Mouse (Mus musculus) forebrain, embryonic 16.5 days (tissue): ENCODE results near the gene Gstt2. TPM values are rescaled to one million over a fixed set of nuclear protein-coding genes. Genes with fewer than 3 reads are reported as not detected.

Source experiments
- ATAC-seq: fragments of 200-750 bp; cut with Nextera tagmentation; 2 replicates; pipeline ENCODE4 v1.8.0; 2017; ENCODE audit warnings: mild to moderate bottlenecking, moderate library complexity
- H3K27ac ChIP-seq: fragments of 300-500 bp; sonication (generic); 2 replicates; pipeline ENCODE4 v1.5.1; 2014; ENCODE audit warnings: low read length, control low read depth
- H3K27me3 ChIP-seq: fragments of 300-500 bp; sonication (generic); replicated peaks from 2 replicates; pipeline ENCODE4 v1.6.1; 2014; ENCODE audit warnings: low read length; ENCODE audit not compliant: control insufficient read depth, insufficient read depth
- H3K36me3 ChIP-seq: fragments of 300-500 bp; sonication (generic); 2 replicates; pipeline ENCODE4 v1.6.1; 2014; ENCODE audit not compliant: control insufficient read depth, insufficient read depth
- H3K4me1 ChIP-seq: fragments of 300-500 bp; sonication (generic); replicated peaks from 2 replicates; pipeline ENCODE4 v1.6.1; 2014; ENCODE audit warnings: low read length; ENCODE audit not compliant: control insufficient read depth, insufficient read depth
- H3K4me2 ChIP-seq: fragments of 300-500 bp; sonication (generic); 2 replicates; pipeline ENCODE4 v1.6.1; 2014; ENCODE audit warnings: mild to moderate bottlenecking, low read length, control low read depth
- H3K4me3 ChIP-seq: fragments of 300-500 bp; sonication (generic); replicated peaks from 2 replicates; pipeline ENCODE4 v1.5.1; 2014; ENCODE audit warnings: mild to moderate bottlenecking, low read length, control low read depth
- H3K9ac ChIP-seq: fragments of 300-500 bp; sonication (generic); replicated peaks from 2 replicates; pipeline ENCODE4 v1.6.1; 2014; ENCODE audit warnings: low read depth, low read length, control low read depth
- H3K9me3 ChIP-seq: fragments of 300-500 bp; sonication (generic); 2 replicates; pipeline ENCODE4 v1.6.1; 2016; ENCODE audit warnings: low read length; ENCODE audit not compliant: control insufficient read depth
- WGBS: fragments of 180-500 bp; shearing (Covaris S2); extraction: QIAGEN DNeasy Blood & Tissue Kit; methylation state at CpG from one replicate; pipeline ENCODE4 v1.1.7; 2014; 5-methylcytosine and 5-hydroxymethylcytosine counted together
- polyA plus RNA-seq: library from polyadenylated mRNA; unstranded; fragments of >200 nt; fragmentation: Nextera tagmentation; extraction: Ambion mirVana; gene quantifications from 2 replicates; pipeline ENCODE4 v1.2.1, GENCODE M21; 2015

The Gstt2 gene
- 4.0 and 4.2 TPM in 2 replicates for polyA plus RNA-seq

- H3K4me3 ChIP-seq: peak within 1 kb of the TSS; percentile 67
- WGBS: 0% methylated on average over 21 of the region's 21 CpGs
- peaks cover 10% of the 10 kb centered on the region for H3K27me3 ChIP-seq
- H3K4me2 ChIP-seq: peak within 1 kb of the TSS; percentile 69
- peak within 1 kb of the TSS; percentile 74 for H3K9ac ChIP-seq
- peak; percentile 90 for ATAC-seq
- peaks cover 30% of the 10 kb centered on the region for H3K4me1 ChIP-seq
- H3K36me3 ChIP-seq: no peaks in the 10 kb centered on the region
- no peaks in the 10 kb centered on the region for H3K9me3 ChIP-seq
- H3K27ac ChIP-seq: peak within 1 kb of the TSS; percentile 80
These were observed at the start of gene Gstt2 for GRCm38 (mm10) chr10:75837248-75837759. Gstt2 (minus strand) TSS chr10:75837424.

- 95% methylated on average over 8 of the region's 8 CpGs for WGBS
- Histone ChIP-seq H3K9me3 (no peaks in the 10 kb centered on the region), H3K4me1 (peaks cover 16% of the 10 kb centered on the region), H3K27me3 (no peaks in the 10 kb centered on the region), H3K4me2 (no peak overlapping the region), H3K27ac (no peak overlapping the region), H3K36me3 (no peaks in the 10 kb centered on the region), H3K9ac (no peak overlapping the region), H3K4me3 (no peak overlapping the region)
- no peak for ATAC-seq
These were observed 47.5 kb upstream of the Gstt2 start for GRCm38 (mm10) chr10:75884742-75885141.

GRCm38 (mm10) chr10:75883232-75883552, 46.0 kb upstream of the Gstt2 start:
- Histone ChIP-seq H3K36me3 (no peaks in the 10 kb centered on the region), H3K4me2 (no peak overlapping the region), H3K4me1 (peaks cover 16% of the 10 kb centered on the region), H3K4me3 (no peak overlapping the region), H3K9ac (no peak overlapping the region), H3K9me3 (no peaks in the 10 kb centered on the region), H3K27ac (no peak overlapping the region), H3K27me3 (no peaks in the 10 kb centered on the region)
- peak; percentile 70; the same call in 1 of the 2 replicates for ATAC-seq
- under 1% methylated on average over 10 of the region's 10 CpGs for WGBS

GRCm38 (mm10) chr10:75882433-75883231, 45.4 kb upstream of the Gstt2 start:
- no peak overlapping the region for H3K4me2 ChIP-seq
- H3K4me3 ChIP-seq: no peak overlapping the region
- ATAC-seq: no peak
- no peaks in the 10 kb centered on the region for H3K27me3 ChIP-seq
- H3K36me3 ChIP-seq: no peaks in the 10 kb centered on the region
- no peak overlapping the region for H3K9ac ChIP-seq
- no peaks in the 10 kb centered on the region for H3K9me3 ChIP-seq
- peaks cover 16% of the 10 kb centered on the region for H3K4me1 ChIP-seq
- WGBS: 5% methylated on average over 15 of the region's 15 CpGs
- no peak overlapping the region for H3K27ac ChIP-seq

- no peaks in the 10 kb centered on the region for H3K9me3 ChIP-seq
- H3K27me3 ChIP-seq: no peaks in the 10 kb centered on the region
- peaks cover 16% of the 10 kb centered on the region for H3K4me1 ChIP-seq
- H3K27ac ChIP-seq: 0 out of 2 replicates have a peak overlapping the region, but pooled peaks have one; percentile 24
- WGBS: 12% methylated on average over 20 of the region's 20 CpGs
- H3K4me2 ChIP-seq: no peak overlapping the region
- peak; percentile 32; the same call in 1 of the 2 replicates for ATAC-seq
- H3K9ac ChIP-seq: no peak overlapping the region
- H3K4me3 ChIP-seq: no peak overlapping the region
- no peaks in the 10 kb centered on the region for H3K36me3 ChIP-seq
These were observed 44.6 kb upstream of the Gstt2 start for GRCm38 (mm10) chr10:75881578-75882432.

- WGBS: 28% methylated on average over 6 of the region's 6 CpGs
- Histone ChIP-seq H3K9me3 (no peaks in the 10 kb centered on the region), H3K4me3 (no peak overlapping the region), H3K4me1 (peaks cover 16% of the 10 kb centered on the region), H3K36me3 (no peaks in the 10 kb centered on the region), H3K4me2 (no peak overlapping the region), H3K27me3 (no peaks in the 10 kb centered on the region), H3K9ac (no peak overlapping the region), H3K27ac (0 out of 2 replicates have a peak overlapping the region, but pooled peaks have one; percentile 24)
- no peak for ATAC-seq
These were observed 43.8 kb upstream of the Gstt2 start for GRCm38 (mm10) chr10:75880771-75881577.

GRCm38 (mm10) chr10:75880351-75880750, 43.1 kb upstream of the Gstt2 start:
- Histone ChIP-seq H3K9me3 (no peaks in the 10 kb centered on the region), H3K36me3 (no peaks in the 10 kb centered on the region), H3K4me2 (no peak overlapping the region), H3K27ac (no peak overlapping the region), H3K9ac (no peak overlapping the region), H3K4me1 (peaks cover 16% of the 10 kb centered on the region), H3K27me3 (no peaks in the 10 kb centered on the region), H3K4me3 (no peak overlapping the region)
- WGBS: 90% methylated on average over 10 of the region's 10 CpGs
- no peak for ATAC-seq

- no peak overlapping the region for H3K9ac ChIP-seq
- H3K9me3 ChIP-seq: no peaks in the 10 kb centered on the region
- H3K4me1 ChIP-seq: peaks cover 17% of the 10 kb centered on the region
- H3K4me2 ChIP-seq: no peak overlapping the region
- H3K36me3 ChIP-seq: no peaks in the 10 kb centered on the region
- H3K4me3 ChIP-seq: no peak overlapping the region
- no peaks in the 10 kb centered on the region for H3K27me3 ChIP-seq
- 76% methylated on average over 3 of the region's 3 CpGs for WGBS
- H3K27ac ChIP-seq: no peak overlapping the region
- ATAC-seq: no peak
These were observed 41.6 kb upstream of the Gstt2 start for GRCm38 (mm10) chr10:75878836-75879235.
